Mouse (Mus musculus): ENCODE data around the gene Tmigd1. TPM values are rescaled to one million over a fixed set of nuclear protein-coding genes. Genes with fewer than 3 reads are reported as not detected.

Gene Tmigd1
- not detected for polyA plus RNA-seq (2017; shearing (Covaris generic))

GRCm38 (mm10) chr11:76901579-76902361, at the start of gene Tmigd1:
Tmigd1 (plus strand) TSS chr11:76902159.

GRCm38 (mm10) chr11:76924759-76925236, 22.8 kb downstream of the Tmigd1 start, which contains the start of gene Blmh:
Blmh (plus strand) TSS chr11:76924809.

Other genes with a start within 250 kb of the Tmigd1 start
- not detected for gene Bhlha9, start 229.7 kb upstream of the Tmigd1 start, polyA plus RNA-seq (2017; shearing (Covaris generic))
- gene Trarg1, start 222.4 kb upstream of the Tmigd1 start, polyA plus RNA-seq (2017; shearing (Covaris generic)) = not detected
- gene Gosr1, start 138.6 kb upstream of the Tmigd1 start, polyA plus RNA-seq (2017; shearing (Covaris generic)) = 68.4 TPM
- gene Cpd, start 55.1 kb upstream of the Tmigd1 start, polyA plus RNA-seq (2017; shearing (Covaris generic)) = 2.4 TPM
- gene Blmh, start 22.6 kb downstream of the Tmigd1 start, polyA plus RNA-seq (2017; shearing (Covaris generic)) = 41.8 TPM
- gene Slc6a4, start 96.4 kb downstream of the Tmigd1 start, polyA plus RNA-seq (2017; shearing (Covaris generic)) = 0.33 TPM
- 46.7 TPM for gene Nsrp1, start 176.3 kb downstream of the Tmigd1 start, polyA plus RNA-seq (2017; shearing (Covaris generic))